Mouse (Mus musculus) embryo, embryonic 9.5 days (tissue): ENCODE measurements around the gene Syde1.
A peak's percentile ranks its signal among the peaks of the same experiment; 100 is the strongest.
"Not testable (repeated sequence)": the region's sequence is repeated elsewhere in the genome, so short reads cannot be mapped to it uniquely, and the experiment has no call there.

Experiments used
- DNase-seq: peaks from one replicate; pipeline ENCODE4 v3.0.0-alpha.2; 2017; ENCODE audit errors: extremely low spot score

The Syde1 gene

GRCm38 (mm10) chr10:78591406-78592328, at the start of gene Syde1:
Gene Syde1 (minus strand): TSS chr10:78591964.
- peak; percentile 74 for DNase-seq

- peak; percentile 35 for DNase-seq
These were observed 40.5 kb upstream of the Syde1 start for GRCm38 (mm10) chr10:78632311-78632710.

- no peak for DNase-seq
These were observed 38.4 kb upstream of the Syde1 start for GRCm38 (mm10) chr10:78630194-78630593.

- not testable (repeated sequence) for DNase-seq
These were observed 31.4 kb upstream of the Syde1 start for GRCm38 (mm10) chr10:78623143-78623542.

- DNase-seq, result no peak
These were observed 26.2 kb upstream of the Syde1 start, which contains the start of gene Olfr1357 for GRCm38 (mm10) chr10:78617974-78618373. Gene Olfr1357 (minus strand): TSS chr10:78618074.

GRCm38 (mm10) chr10:78607602-78608001, 15.8 kb upstream of the Syde1 start:
- DNase-seq, result no peak

- DNase-seq, result no peak
These were observed 13.3 kb upstream of the Syde1 start for GRCm38 (mm10) chr10:78605080-78605479.

- DNase-seq, result no peak
These were observed 8.1 kb upstream of the Syde1 start for GRCm38 (mm10) chr10:78599865-78600264.

GRCm38 (mm10) chr10:78594566-78594965, 2.8 kb upstream of the Syde1 start:
- no peak for DNase-seq

- no peak for DNase-seq
These were observed 2.4 kb upstream of the Syde1 start for GRCm38 (mm10) chr10:78594157-78594556.

GRCm38 (mm10) chr10:78593736-78594135, 2.0 kb upstream of the Syde1 start:
- no peak for DNase-seq

GRCm38 (mm10) chr10:78592856-78593379, 1.2 kb upstream of the Syde1 start:
- no peak for DNase-seq

GRCm38 (mm10) chr10:78590744-78591143, 1.0 kb downstream of the Syde1 start:
- DNase-seq, result peak; percentile 16

- no peak for DNase-seq
These were observed 1.9 kb downstream of the Syde1 start for GRCm38 (mm10) chr10:78589901-78590300.

- no peak for DNase-seq
These were observed 2.5 kb downstream of the Syde1 start for GRCm38 (mm10) chr10:78589291-78589690.

- no peak for DNase-seq
These were observed 5.7 kb downstream of the Syde1 start for GRCm38 (mm10) chr10:78586026-78586425.

- DNase-seq, result no peak
These were observed 6.2 kb downstream of the Syde1 start for GRCm38 (mm10) chr10:78585606-78586005.

GRCm38 (mm10) chr10:78584996-78585395, 6.8 kb downstream of the Syde1 start:
- no peak for DNase-seq

- DNase-seq, result no peak
These were observed 7.8 kb downstream of the Syde1 start for GRCm38 (mm10) chr10:78583939-78584338.

GRCm38 (mm10) chr10:78583347-78583746, 8.4 kb downstream of the Syde1 start:
- DNase-seq, result no peak

- DNase-seq, result no peak
These were observed 10.6 kb downstream of the Syde1 start for GRCm38 (mm10) chr10:78581121-78581520.

GRCm38 (mm10) chr10:78578204-78578603, 13.6 kb downstream of the Syde1 start:
- no peak for DNase-seq
